Mouse (Mus musculus) embryonic facial prominence, embryonic 13.5 days (tissue): ENCODE results near the gene Pabpn1l. TPM values are rescaled to one million over a fixed set of nuclear protein-coding genes. Genes with fewer than 3 reads are reported as not detected.

Experiments used
- ATAC-seq: fragments of 200-750 bp; cut with Nextera tagmentation; 2 replicates; pipeline ENCODE4 v1.8.0; 2017; ENCODE audit warnings: low read depth; ENCODE audit not compliant: insufficient number of reproducible peaks, insufficient read depth, low FRiP score, low TSS enrichment
- H3K27ac ChIP-seq: fragments of 300-500 bp; sonication (generic); 2 replicates; pipeline ENCODE4 v1.5.1; 2015; ENCODE audit warnings: moderate library complexity, mild to moderate bottlenecking, inconsistent platforms
- H3K27me3 ChIP-seq: fragments of 300-500 bp; sonication (generic); 2 replicates; pipeline ENCODE4 v1.6.1; 2015; ENCODE audit warnings: mild to moderate bottlenecking, inconsistent platforms
- H3K36me3 ChIP-seq: fragments of 300-500 bp; sonication (generic); 2 replicates; pipeline ENCODE4 v1.6.1; 2015; ENCODE audit warnings: mild to moderate bottlenecking, inconsistent platforms
- H3K4me1 ChIP-seq: fragments of 300-500 bp; sonication (generic); 2 replicates; pipeline ENCODE4 v1.6.1; 2015; ENCODE audit warnings: inconsistent platforms
- H3K4me2 ChIP-seq: fragments of 300-500 bp; sonication (generic); 2 replicates; pipeline ENCODE4 v1.6.1; 2015; ENCODE audit warnings: moderate library complexity, mild to moderate bottlenecking, inconsistent platforms
- H3K4me3 ChIP-seq: fragments of 300-500 bp; sonication (generic); 2 replicates; pipeline ENCODE4 v1.5.1; 2015; ENCODE audit warnings: mild to moderate bottlenecking, inconsistent platforms
- H3K9ac ChIP-seq: fragments of 300-500 bp; sonication (generic); 2 replicates; pipeline ENCODE4 v1.6.1; 2015; ENCODE audit warnings: mild to moderate bottlenecking, inconsistent platforms
- H3K9me3 ChIP-seq: fragments of 300-500 bp; sonication (generic); 2 replicates; pipeline ENCODE4 v1.6.1; 2016; ENCODE audit warnings: inconsistent platforms
- WGBS: fragments of 180-500 bp; shearing (Covaris S2); methylation state at CpG from one replicate; pipeline ENCODE4 v1.1.7; 2015; ENCODE audit warnings: mixed read lengths; 5-methylcytosine and 5-hydroxymethylcytosine counted together
- polyA plus RNA-seq: library from polyadenylated mRNA; unstranded; fragments of >200 nt; fragmentation: Nextera tagmentation; extraction: Ambion mirVana; gene quantifications from 2 replicates; pipeline ENCODE4 v1.2.1, GENCODE M21; 2015

The Pabpn1l gene
- polyA plus RNA-seq, 1 experiment from 2014 or later: not detected

- no peak overlapping the region for H3K4me3 ChIP-seq
- WGBS: 36% methylated on average over 7 of the region's 7 CpGs
- no peaks in the 10 kb centered on the region for H3K36me3 ChIP-seq
- 0 out of 2 replicates have a peak overlapping the region, but pooled peaks have one; percentile 27 for H3K9ac ChIP-seq
- no peak overlapping the region for H3K4me2 ChIP-seq
- peaks cover 18% of the 10 kb centered on the region for H3K4me1 ChIP-seq
- no peaks in the 10 kb centered on the region for H3K27me3 ChIP-seq
- ATAC-seq: no peak
- no peak overlapping the region for H3K27ac ChIP-seq
- H3K9me3 ChIP-seq: no peaks in the 10 kb centered on the region
These were observed 36.4 kb downstream of the Pabpn1l start for GRCm38 (mm10) chr8:122586171-122586570.

GRCm38 (mm10) chr8:122585411-122585891 is 37.1 kb downstream of the Pabpn1l start:
- Histone ChIP-seq H3K9ac (no peak overlapping the region), H3K4me3 (no peak overlapping the region), H3K27ac (no peak overlapping the region), H3K4me1 (peaks cover 19% of the 10 kb centered on the region), H3K9me3 (no peaks in the 10 kb centered on the region), H3K27me3 (no peaks in the 10 kb centered on the region), H3K36me3 (no peaks in the 10 kb centered on the region), H3K4me2 (no peak overlapping the region)
- no peak for ATAC-seq
- 54% methylated on average over 14 of the region's 14 CpGs for WGBS

GRCm38 (mm10) chr8:122584981-122585380 is 37.6 kb downstream of the Pabpn1l start:
- WGBS: 81% methylated on average over 9 of the region's 9 CpGs
- no peaks in the 10 kb centered on the region for H3K36me3 ChIP-seq
- H3K27me3 ChIP-seq: no peaks in the 10 kb centered on the region
- no peaks in the 10 kb centered on the region for H3K9me3 ChIP-seq
- peaks cover 24% of the 10 kb centered on the region for H3K4me1 ChIP-seq
- H3K4me2 ChIP-seq: no peak overlapping the region
- H3K27ac ChIP-seq: no peak overlapping the region
- H3K4me3 ChIP-seq: no peak overlapping the region
- H3K9ac ChIP-seq: no peak overlapping the region
- ATAC-seq: no peak

GRCm38 (mm10) chr8:122580926-122581325 is 41.6 kb downstream of the Pabpn1l start:
- H3K9me3 ChIP-seq: no peaks in the 10 kb centered on the region
- H3K27me3 ChIP-seq: no peaks in the 10 kb centered on the region
- H3K4me1 ChIP-seq: peaks cover 39% of the 10 kb centered on the region
- WGBS: 62% methylated on average over 15 of the region's 15 CpGs
- no peak overlapping the region for H3K4me2 ChIP-seq
- no peaks in the 10 kb centered on the region for H3K36me3 ChIP-seq
- no peak overlapping the region; the same call in 1 of the 2 replicates for H3K27ac ChIP-seq
- H3K4me3 ChIP-seq: no peak overlapping the region
- ATAC-seq: no peak
- H3K9ac ChIP-seq: no peak overlapping the region

GRCm38 (mm10) chr8:122579196-122579595 is 43.3 kb downstream of the Pabpn1l start:
- H3K9ac ChIP-seq: peak overlapping the region; percentile 36; the same call in 1 of the 2 replicates
- peaks cover 12% of the 10 kb centered on the region for H3K36me3 ChIP-seq
- no peak for ATAC-seq
- 11% methylated on average over 7 of the region's 7 CpGs for WGBS
- H3K4me2 ChIP-seq: peak overlapping the region; percentile 16; the same call in 1 of the 2 replicates
- H3K4me1 ChIP-seq: peaks cover 50% of the 10 kb centered on the region
- no peaks in the 10 kb centered on the region for H3K9me3 ChIP-seq
- no peak overlapping the region for H3K4me3 ChIP-seq
- no peaks in the 10 kb centered on the region for H3K27me3 ChIP-seq
- peak overlapping the region; percentile 65 for H3K27ac ChIP-seq

GRCm38 (mm10) chr8:122577116-122577515 is 45.4 kb downstream of the Pabpn1l start:
- Histone ChIP-seq H3K4me2 (peak overlapping the region; percentile 88), H3K27ac (0 out of 2 replicates have a peak overlapping the region, but pooled peaks have one; percentile 60), H3K4me3 (peak overlapping the region; percentile 71), H3K9me3 (no peaks in the 10 kb centered on the region), H3K9ac (peak overlapping the region; percentile 93), H3K4me1 (peaks cover 50% of the 10 kb centered on the region), H3K36me3 (peaks cover 33% of the 10 kb centered on the region), H3K27me3 (no peaks in the 10 kb centered on the region)
- ATAC-seq: 0 out of 2 replicates have a peak, but pooled peaks have one; percentile 8
- WGBS: 33% methylated on average over 10 of the region's 10 CpGs

GRCm38 (mm10) chr8:122576648-122577022 is 45.9 kb downstream of the Pabpn1l start, which contains the start of gene Aprt:
Gene Aprt (minus strand): TSS chr8:122576909.
- no peaks in the 10 kb centered on the region for H3K9me3 ChIP-seq
- peak within 1 kb of the TSS; percentile 71 for H3K4me3 ChIP-seq
- H3K4me1 ChIP-seq: peaks cover 50% of the 10 kb centered on the region
- peak; percentile 86 for ATAC-seq
- peaks cover 38% of the 10 kb centered on the region for H3K36me3 ChIP-seq
- WGBS: under 1% methylated on average over 39 of the region's 39 CpGs
- H3K27ac ChIP-seq: peak within 1 kb of the TSS; percentile 73
- no peaks in the 10 kb centered on the region for H3K27me3 ChIP-seq
- peak within 1 kb of the TSS; percentile 93 for H3K9ac ChIP-seq
- H3K4me2 ChIP-seq: peak within 1 kb of the TSS; percentile 88

- H3K27ac ChIP-seq: peak overlapping the region; percentile 73
- H3K4me2 ChIP-seq: peak overlapping the region; percentile 88
- ATAC-seq: 0 out of 2 replicates have a peak, but pooled peaks have one; percentile 5
- 15% methylated on average over 21 of the region's 21 CpGs for WGBS
- H3K4me1 ChIP-seq: peaks cover 50% of the 10 kb centered on the region
- H3K9me3 ChIP-seq: no peaks in the 10 kb centered on the region
- peaks cover 44% of the 10 kb centered on the region for H3K36me3 ChIP-seq
- H3K27me3 ChIP-seq: no peaks in the 10 kb centered on the region
- peak overlapping the region; percentile 71 for H3K4me3 ChIP-seq
- peak overlapping the region; percentile 93 for H3K9ac ChIP-seq
These were observed 46.5 kb downstream of the Pabpn1l start for GRCm38 (mm10) chr8:122575735-122576647.

GRCm38 (mm10) chr8:122575286-122575685 is 47.3 kb downstream of the Pabpn1l start:
- Histone ChIP-seq H3K4me1 (peaks cover 48% of the 10 kb centered on the region), H3K36me3 (peaks cover 51% of the 10 kb centered on the region), H3K27me3 (no peaks in the 10 kb centered on the region), H3K4me3 (peak overlapping the region; percentile 71), H3K9me3 (no peaks in the 10 kb centered on the region), H3K4me2 (peak overlapping the region; percentile 88), H3K27ac (no peak overlapping the region), H3K9ac (peak overlapping the region; percentile 93)
- no peak for ATAC-seq
- 72% methylated on average over 8 of the region's 8 CpGs for WGBS

GRCm38 (mm10) chr8:122574667-122575251 is 47.8 kb downstream of the Pabpn1l start:
- no peak for ATAC-seq
- Histone ChIP-seq H3K36me3 (peaks cover 56% of the 10 kb centered on the region), H3K27me3 (no peaks in the 10 kb centered on the region), H3K4me1 (peaks cover 48% of the 10 kb centered on the region), H3K9me3 (no peaks in the 10 kb centered on the region), H3K4me3 (0 out of 2 replicates have a peak overlapping the region, but pooled peaks have one; percentile 7), H3K27ac (no peak overlapping the region; the same call in 1 of the 2 replicates), H3K4me2 (peak overlapping the region; percentile 88), H3K9ac (0 out of 2 replicates have a peak overlapping the region, but pooled peaks have one; percentile 93)
- 61% methylated on average over 10 of the region's 10 CpGs for WGBS

- WGBS: 57% methylated on average over 3 of the region's 3 CpGs
- no peaks in the 10 kb centered on the region for H3K27me3 ChIP-seq
- H3K4me1 ChIP-seq: peaks cover 48% of the 10 kb centered on the region
- no peak overlapping the region; the same call in 1 of the 2 replicates for H3K27ac ChIP-seq
- H3K9me3 ChIP-seq: no peaks in the 10 kb centered on the region
- H3K4me2 ChIP-seq: no peak overlapping the region
- H3K36me3 ChIP-seq: peaks cover 61% of the 10 kb centered on the region
- H3K4me3 ChIP-seq: no peak overlapping the region
- no peak overlapping the region for H3K9ac ChIP-seq
- ATAC-seq: no peak
These were observed 48.3 kb downstream of the Pabpn1l start for GRCm38 (mm10) chr8:122574264-122574663.
